In the genomic region with DNA sequence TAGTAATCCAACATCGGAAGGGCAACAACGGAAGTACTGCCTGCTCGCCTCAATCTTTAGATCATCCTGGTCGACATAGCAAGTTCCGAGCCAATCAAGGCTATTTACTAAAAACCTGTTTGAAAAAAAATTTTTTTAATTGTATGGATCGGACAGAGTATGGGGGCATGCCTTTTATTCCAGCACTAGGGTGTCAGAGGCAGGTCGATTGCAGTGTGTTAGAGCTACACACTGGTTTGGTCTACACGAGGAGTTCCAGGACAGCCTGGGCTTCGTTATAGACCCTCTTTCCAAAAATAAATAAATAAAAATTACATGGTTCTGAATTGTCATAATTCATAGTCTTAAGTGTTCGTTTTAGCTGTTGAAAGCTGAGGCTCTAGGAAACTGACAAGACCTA, we compare ENCODE assay signal across 8 mouse cellular contexts. TPM values are rescaled to one million over a fixed set of nuclear protein-coding genes. Genes with fewer than 3 reads are reported as not detected.
DNase-seq lines count a peak whose midpoint lies in the region; ATAC-seq lines count a peak whose summit lies in the region.

No protein-coding gene starts in this region.

- 8% methylated on average over 10 of the region's 10 CpGs for WGBS in kidney, embryonic 16.5 days
- WGBS in hindbrain, embryonic 13.5 days, result 18% methylated on average over 10 of the region's 10 CpGs
- 16% methylated on average over 10 of the region's 10 CpGs for whole genome bisulfite sequencing in midbrain, embryonic 14.5 days

- H3K4me1 ChIP-seq in kidney, embryonic 16.5 days (ENCODE audit: insufficient read depth, low read length), result peaks cover 21% of the 10 kb centered on the region
- peaks cover 8% of the 10 kb centered on the region for H3K4me1 ChIP-seq in brown adipose tissue, adult 24 weeks (ENCODE audit: control insufficient read depth, insufficient read depth, insufficient read length, low read length)
- peaks cover 22% of the 10 kb centered on the region for H3K4me1 ChIP-seq in hindbrain, embryonic 13.5 days (replicated peaks)
- peaks cover 17% of the 10 kb centered on the region; the same call in 1 of the 2 replicates for H3K4me1 ChIP-seq in midbrain, embryonic 14.5 days (ENCODE audit: control insufficient read depth, insufficient read depth, low read length)

- H3K4me2 ChIP-seq in kidney, embryonic 16.5 days (replicated peaks; ENCODE audit: low read depth, low read length), result peak overlapping the region; percentile 54
- H3K4me2 ChIP-seq in hindbrain, embryonic 13.5 days, result peak overlapping the region; percentile 91
- H3K4me2 ChIP-seq in midbrain, embryonic 14.5 days (ENCODE audit: low read length), result peak overlapping the region; percentile 87

- H3K36me3 ChIP-seq in kidney, embryonic 16.5 days (ENCODE audit: insufficient read depth, low read length), result 0 out of 2 replicates have a peak, but pooled peaks cover 4% of the 10 kb centered on the region
- peaks cover 4% of the 10 kb centered on the region for H3K36me3 ChIP-seq in hindbrain, embryonic 13.5 days
- no peaks in the 10 kb centered on the region for H3K36me3 ChIP-seq in midbrain, embryonic 14.5 days (ENCODE audit: control insufficient read depth, insufficient read depth, low read length)

- peak overlapping the region; percentile 96 for H3K9ac ChIP-seq in kidney, embryonic 16.5 days (replicated peaks; ENCODE audit: low read length)
- peak overlapping the region; percentile 88 for H3K9ac ChIP-seq in hindbrain, embryonic 13.5 days
- peak overlapping the region; percentile 89 for H3K9ac ChIP-seq in midbrain, embryonic 14.5 days (replicated peaks; ENCODE audit: low read length)

- 0 out of 2 replicates have a peak, but pooled peaks have one; percentile 3 for ATAC-seq in kidney, embryonic 16.5 days (ENCODE audit: low FRiP score, low TSS enrichment)
- ATAC-seq in hindbrain, embryonic 13.5 days (ENCODE audit: low FRiP score), result peak; percentile 36
- ATAC-seq in midbrain, embryonic 14.5 days (ENCODE audit: low FRiP score, low TSS enrichment), result peak; percentile 12

- peak overlapping the region; percentile 100 for H3K27ac ChIP-seq in kidney, embryonic 16.5 days (ENCODE audit: low read length)
- H3K27ac ChIP-seq in brown adipose tissue, adult 24 weeks (replicated peaks; ENCODE audit: low read depth, low read length), result 0 out of 2 replicates have a peak overlapping the region, but pooled peaks have one; percentile 36
- H3K27ac ChIP-seq in hindbrain, embryonic 13.5 days, result peak overlapping the region; percentile 99
- peak overlapping the region; percentile 99 for H3K27ac ChIP-seq in midbrain, embryonic 14.5 days (replicated peaks; ENCODE audit: low read depth, low read length)

- H3K9me3 ChIP-seq in kidney, embryonic 16.5 days (ENCODE audit: low read length), result no peaks in the 10 kb centered on the region
- no peaks in the 10 kb centered on the region for H3K9me3 ChIP-seq in hindbrain, embryonic 13.5 days
- no peaks in the 10 kb centered on the region for H3K9me3 ChIP-seq in midbrain, embryonic 14.5 days (ENCODE audit: control insufficient read depth, low read length)

- DNase-seq in kidney, postnatal 14 days, result no peak
- DNase-seq in midbrain, embryonic 14.5 days, result no peak
- no peak for DNase-seq in cerebellum, postnatal 4 days (ENCODE audit: low spot score in 2 of 2)
- no peak for DNase-seq in adrenal gland, postnatal 10 days
- DNase-seq in ovary, adult 18-20 months (ENCODE audit: low spot score), result no peak

- peak overlapping the region; percentile 86 for H3K4me3 ChIP-seq in kidney, embryonic 16.5 days (ENCODE audit: low read length)
- H3K4me3 ChIP-seq in brown adipose tissue, adult 24 weeks (ENCODE audit: insufficient read depth, low read depth, low read length), result peak overlapping the region; percentile 93
- peak overlapping the region; percentile 87 for H3K4me3 ChIP-seq in hindbrain, embryonic 13.5 days
- H3K4me3 ChIP-seq in midbrain, embryonic 14.5 days (replicated peaks; ENCODE audit: low read depth, low read length), result peak overlapping the region; percentile 81

- no peaks in the 10 kb centered on the region for H3K27me3 ChIP-seq in kidney, embryonic 16.5 days (ENCODE audit: insufficient read depth, low read length)
- H3K27me3 ChIP-seq in hindbrain, embryonic 13.5 days, result no peaks in the 10 kb centered on the region
- no peaks in the 10 kb centered on the region for H3K27me3 ChIP-seq in midbrain, embryonic 14.5 days (ENCODE audit: control insufficient read depth, insufficient read depth, low read length)

RNA-seq across cellular contexts. Expression of gene Eed, which starts 0.8 kb away (rescaled TPM):
- polyA plus RNA-seq in kidney, embryonic 16.5 days (2015; fragmentation: Nextera tagmentation; extraction: Ambion mirVana), result 68.3 and 76.6 TPM in 2 replicates
- polyA plus RNA-seq in brown adipose tissue, adult 24 weeks (2012; ENCODE audit: insufficient read depth, insufficient read length, missing spikeins), result 29.0 and 39.6 TPM in 2 replicates
- polyA plus RNA-seq in hindbrain, embryonic 13.5 days (2015; fragmentation: Nextera tagmentation; extraction: Ambion mirVana), result 34.6 and 35.5 TPM in 2 replicates
- polyA plus RNA-seq in midbrain, embryonic 14.5 days (2014; fragmentation: Nextera tagmentation; extraction: Ambion mirVana), result 29.2 and 32.9 TPM in 2 replicates
- total RNA-seq in adrenal gland, postnatal 10 days (2021), result 10 to 100 TPM; 46.0 to 52.6 TPM

RNA-seq across cellular contexts. Expression of gene Hikeshi, which starts 40.6 kb away (rescaled TPM):
- polyA plus RNA-seq in kidney, embryonic 16.5 days (2015; fragmentation: Nextera tagmentation; extraction: Ambion mirVana), result 131 and 138 TPM in 2 replicates
- 67.9 and 99.0 TPM in 2 replicates for polyA plus RNA-seq in brown adipose tissue, adult 24 weeks (2012; ENCODE audit: insufficient read depth, insufficient read length, missing spikeins)
- polyA plus RNA-seq in hindbrain, embryonic 13.5 days (2015; fragmentation: Nextera tagmentation; extraction: Ambion mirVana), result 139 and 142 TPM in 2 replicates
- 134 and 154 TPM in 2 replicates for polyA plus RNA-seq in midbrain, embryonic 14.5 days (2014; fragmentation: Nextera tagmentation; extraction: Ambion mirVana)
- 10 to 100 TPM; 71.6 to 83.5 TPM for total RNA-seq in adrenal gland, postnatal 10 days (2021)

Comparison
In these comparisons a context has a peak if more than half of its experiments do, and no peak if none do; other contexts are left out.
1. H3K27ac ChIP-seq: peak in every context shown above with its lines; median percentile 100 in kidney, embryonic 16.5 days; 99 in hindbrain, embryonic 13.5 days; 99 in midbrain, embryonic 14.5 days; 36 in brown adipose tissue, adult 24 weeks.